ENCODE assay signal across 19 mouse cellular contexts in the genomic region with DNA sequence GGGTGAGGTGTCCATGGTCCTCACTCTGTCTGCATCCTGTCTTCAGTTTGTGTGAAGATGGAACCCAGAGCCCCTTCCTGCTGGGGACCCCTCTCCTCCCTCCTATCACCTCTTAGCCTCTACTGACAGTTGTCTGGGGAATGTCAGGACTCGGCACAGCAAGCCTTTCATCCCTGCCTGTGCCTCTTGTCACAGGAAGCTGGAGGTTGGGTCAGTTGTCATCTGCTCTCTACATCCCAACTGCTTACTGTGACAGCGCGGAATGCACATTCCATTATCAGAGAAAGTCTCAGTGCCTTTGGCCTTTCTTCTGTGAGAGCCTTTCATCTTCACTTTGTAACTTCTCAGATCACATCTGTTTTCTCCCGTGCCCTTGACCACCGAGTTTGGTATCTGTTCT.
DNase-seq lines count a peak whose midpoint lies in the region; ATAC-seq and TF ChIP-seq lines count a peak whose summit lies in the region.
"Had no signal": no experiment of that assay in that cellular context is flagged by ENCODE, and none has a peak within 500 bp of the region (broad histone marks: within the 10 kb centered on the region; RNA-seq: fewer than 3 reads in every experiment).

No protein-coding gene starts in this region.

- no peaks in the 10 kb centered on the region for H3K9me3 ChIP-seq in heart, embryonic 10.5 days
- H3K9me3 ChIP-seq in heart, postnatal 0 days (replicated peaks; ENCODE audit: control insufficient read depth, low read length), result no peaks in the 10 kb centered on the region
- no peaks in the 10 kb centered on the region for H3K9me3 ChIP-seq in lung, embryonic 16.5 days (ENCODE audit: control insufficient read depth, low read length)

- H3K4me3 ChIP-seq in heart, embryonic 10.5 days, result peak overlapping the region; percentile 12; the same call in 1 of the 2 replicates
- H3K4me3 ChIP-seq in heart, postnatal 0 days (ENCODE audit: low read depth, low read length), result no peak overlapping the region
- H3K4me3 ChIP-seq in lung, embryonic 16.5 days (ENCODE audit: low read length), result no peak overlapping the region
- H3K4me3 ChIP-seq: gastrocnemius, adult 2 months had no signal

- intact Hi-C loops in heart, postnatal 10 days (cut with DNase I), result no loop called here

- no peaks in the 10 kb centered on the region for H3K27me3 ChIP-seq in heart, embryonic 10.5 days (ENCODE audit: insufficient read depth, poor library complexity, severe bottlenecking)
- no peaks in the 10 kb centered on the region for H3K27me3 ChIP-seq in heart, postnatal 0 days (ENCODE audit: control insufficient read depth, insufficient read depth, low read length)
- no peaks in the 10 kb centered on the region for H3K27me3 ChIP-seq in lung, embryonic 16.5 days (ENCODE audit: control insufficient read depth, insufficient read depth, low read depth, low read length)

- peak overlapping the region; percentile 74 for H3K27ac ChIP-seq in heart, embryonic 10.5 days
- no peak overlapping the region for H3K27ac ChIP-seq in heart, postnatal 0 days (ENCODE audit: low read depth)
- no peak overlapping the region for H3K27ac ChIP-seq in lung, embryonic 16.5 days (ENCODE audit: low read length)
- H3K27ac ChIP-seq: gastrocnemius, adult 2 months; macrophage had no signal

- peak; percentile 67 for ATAC-seq in heart, postnatal 0 days (ENCODE audit: insufficient read depth, low read depth)
- 0 out of 2 replicates have a peak, but pooled peaks have one; percentile 46 for ATAC-seq in lung, embryonic 16.5 days (ENCODE audit: low read depth)
- ATAC-seq: hindbrain, embryonic 16.5 days had no signal

- H3K9ac ChIP-seq in heart, postnatal 0 days (replicated peaks; ENCODE audit: low read depth, low read length), result no peak overlapping the region
- H3K9ac ChIP-seq in lung, embryonic 16.5 days (ENCODE audit: low read length), result no peak overlapping the region

- no peak overlapping the region for H3K4me2 ChIP-seq in heart, postnatal 0 days (ENCODE audit: low read depth, low read length)
- no peak overlapping the region for H3K4me2 ChIP-seq in lung, embryonic 16.5 days (ENCODE audit: low read depth, low read length)
- H3K4me2 ChIP-seq: liver, embryonic 11.5 days; midbrain, embryonic 11.5 days had no signal

- H3K4me1 ChIP-seq in heart, embryonic 10.5 days, result peaks cover 65% of the 10 kb centered on the region
- 0 out of 2 replicates have a peak, but pooled peaks cover 13% of the 10 kb centered on the region for H3K4me1 ChIP-seq in heart, postnatal 0 days (ENCODE audit: control insufficient read depth, insufficient read depth)
- peaks cover 19% of the 10 kb centered on the region for H3K4me1 ChIP-seq in lung, embryonic 16.5 days (replicated peaks; ENCODE audit: control insufficient read depth, insufficient read depth, low read length)

- no peak for TF ChIP-seq EP300 in heart, postnatal 0 days (IDR thresholded peaks at IDR 0.05; ENCODE audit: low read depth)

- 2% methylated on average over 5 of the region's 5 CpGs for WGBS in heart, embryonic 10.5 days
- 5% methylated on average over 5 of the region's 5 CpGs for WGBS in heart, postnatal 0 days
- 15% methylated on average over 5 of the region's 5 CpGs for WGBS in lung, embryonic 16.5 days

- DNase-seq in heart, embryonic 10.5 days (ENCODE audit: low spot score), result peak; percentile 94
- no peak for DNase-seq in heart, adult 8-10 months (ENCODE audit: low spot score)
- DNase-seq in heart, postnatal 0 days (ENCODE audit: low spot score), result no peak
- no peak for DNase-seq in heart, postnatal 10 days
- no peak for DNase-seq in lung, postnatal 10 days
- peak; percentile 31 for DNase-seq in forelimb bud, embryonic 11.5 days (ENCODE audit: low read depth, low spot score)
- DNase-seq in cerebellum, postnatal 14 days, result no peak
- DNase-seq: adrenal gland, adult 2 months; cerebellum, adult 9-10 months; gastrocnemius, adult 2 months; heart, postnatal 14 days; kidney, adult 2 months; lung, adult 18-20 months; thymus, adult 18-20 months had no signal

- H3K36me3 ChIP-seq in heart, embryonic 10.5 days, result no peaks in the 10 kb centered on the region
- no peaks in the 10 kb centered on the region for H3K36me3 ChIP-seq in heart, postnatal 0 days (replicated peaks; ENCODE audit: control insufficient read depth, insufficient read depth, low read length)
- no peaks in the 10 kb centered on the region for H3K36me3 ChIP-seq in lung, embryonic 16.5 days (ENCODE audit: control insufficient read depth, insufficient read depth, low read length)

- TF ChIP-seq CTCF in heart, postnatal 0 days (IDR thresholded peaks at IDR 0.05; ENCODE audit: low read depth), result no peak

Comparison
In these comparisons a context has a peak if more than half of its experiments do, and no peak if none do; other contexts are left out.
1. DNase-seq: peak in heart, embryonic 10.5 days (single experiment) and forelimb bud, embryonic 11.5 days (single experiment); none in heart, adult 8-10 months (single experiment), heart, postnatal 0 days (single experiment), heart, postnatal 10 days (0 of 2), lung, postnatal 10 days (single experiment) and cerebellum, postnatal 14 days (0 of 2).